Mouse (Mus musculus) olfactory bulb, adult 2 months (tissue): ENCODE measurements around the gene Rbfox3. TPM values are rescaled to one million over a fixed set of nuclear protein-coding genes. Genes with fewer than 3 reads are reported as not detected.

ENCODE experiments used
- H3K27ac ChIP-seq: fragments of 200-500 bp; 2 replicates; pipeline ENCODE4 v1.5.1; 2012; ENCODE audit warnings: low read depth, low read length; ENCODE audit not compliant: insufficient read depth
- H3K4me1 ChIP-seq: fragments of 200-500 bp; 2 replicates; pipeline ENCODE4 v1.6.1; 2012; ENCODE audit warnings: low read length; ENCODE audit not compliant: control insufficient read depth, insufficient read depth
- H3K4me3 ChIP-seq: fragments of 200-500 bp; 2 replicates; pipeline ENCODE4 v1.5.1; 2012; ENCODE audit warnings: mild to moderate bottlenecking, low read depth, low read length, moderate library complexity; ENCODE audit not compliant: insufficient read depth
- CTCF ChIP-seq: fragments of 200-500 bp; IDR thresholded peaks from 2 replicates; pipeline ENCODE4 v1.5.1; 2012; ENCODE audit warnings: low read depth, mild to moderate bottlenecking, low read length, moderate library complexity; ENCODE audit not compliant: insufficient read depth
- POLR2A ChIP-seq: fragments of 200-500 bp; IDR thresholded peaks from 2 replicates; pipeline ENCODE4 v1.6.1; 2012; ENCODE audit warnings: mild to moderate bottlenecking, low read depth, low read length, moderate library complexity; ENCODE audit not compliant: insufficient read depth
- WGBS: fragments of 180-500 bp; shearing (Covaris S2); methylation state at CpG from one replicate; pipeline ENCODE4 v1.1.7; 2018; 5-methylcytosine and 5-hydroxymethylcytosine counted together
- polyA plus RNA-seq: library from polyadenylated mRNA; stranded (reverse); fragments of >200 nt; gene quantifications from 2 replicates; pipeline ENCODE4 v1.2.4, GENCODE M21; 2012; ENCODE audit warnings: low replicate concordance; ENCODE audit not compliant: missing spikeins, insufficient read depth, insufficient read length

Gene Rbfox3
- polyA plus RNA-seq, 1 experiment = not detected

GRCm38 (mm10) chr11:118609236-118610000 is 302.0 kb downstream of the Rbfox3 start:
- Histone ChIP-seq H3K4me3 (no peak overlapping the region), H3K4me1 (peaks cover 27% of the 10 kb centered on the region), H3K27ac (no peak overlapping the region)
- TF ChIP-seq POLR2A = no peak
- no peak for TF ChIP-seq CTCF
- 33% methylated on average over 17 of the region's 17 CpGs for WGBS

- Histone ChIP-seq H3K4me3 (no peak overlapping the region), H3K27ac (no peak overlapping the region), H3K4me1 (peaks cover 35% of the 10 kb centered on the region)
- WGBS = 44% methylated on average over 8 of the region's 8 CpGs
- TF ChIP-seq CTCF (no peak), POLR2A (no peak)
Measured at GRCm38 (mm10) chr11:118607927-118608326, 303.5 kb downstream of the Rbfox3 start.

GRCm38 (mm10) chr11:118605570-118605969 is 305.8 kb downstream of the Rbfox3 start:
- no peak overlapping the region for H3K4me3 ChIP-seq
- TF ChIP-seq POLR2A = no peak
- TF ChIP-seq CTCF = no peak
- no peak overlapping the region for H3K27ac ChIP-seq
- 94% methylated on average over 2 of the region's 2 CpGs for WGBS
- peaks cover 49% of the 10 kb centered on the region for H3K4me1 ChIP-seq

GRCm38 (mm10) chr11:118604206-118604605 is 307.2 kb downstream of the Rbfox3 start:
- TF ChIP-seq POLR2A = no peak
- no peak for TF ChIP-seq CTCF
- WGBS = 26% methylated on average over 6 of the region's 6 CpGs
- Histone ChIP-seq H3K4me3 (no peak overlapping the region), H3K4me1 (peaks cover 51% of the 10 kb centered on the region), H3K27ac (no peak overlapping the region)

GRCm38 (mm10) chr11:118603126-118603525 is 308.3 kb downstream of the Rbfox3 start:
- TF ChIP-seq CTCF = no peak
- TF ChIP-seq POLR2A = no peak
- H3K4me3 ChIP-seq = no peak overlapping the region
- H3K27ac ChIP-seq = no peak overlapping the region
- peaks cover 55% of the 10 kb centered on the region for H3K4me1 ChIP-seq
- 20% methylated on average over 10 of the region's 10 CpGs for WGBS

- Histone ChIP-seq H3K4me1 (peaks cover 59% of the 10 kb centered on the region), H3K4me3 (no peak overlapping the region), H3K27ac (no peak overlapping the region)
- 64% methylated on average over 9 of the region's 9 CpGs for WGBS
- TF ChIP-seq CTCF = no peak
- TF ChIP-seq POLR2A = no peak
Measured at GRCm38 (mm10) chr11:118601484-118601883, 309.9 kb downstream of the Rbfox3 start.

- no peak overlapping the region for H3K27ac ChIP-seq
- no peak for TF ChIP-seq POLR2A
- no peak overlapping the region for H3K4me3 ChIP-seq
- H3K4me1 ChIP-seq = peaks cover 66% of the 10 kb centered on the region
- WGBS = 31% methylated on average over 7 of the region's 9 CpGs
Measured at GRCm38 (mm10) chr11:118600168-118600567, 311.2 kb downstream of the Rbfox3 start.

GRCm38 (mm10) chr11:118598726-118599125 is 312.7 kb downstream of the Rbfox3 start:
- Histone ChIP-seq H3K4me3 (no peak overlapping the region), H3K27ac (no peak overlapping the region), H3K4me1 (peaks cover 66% of the 10 kb centered on the region)
- WGBS = 55% methylated on average over 5 of the region's 5 CpGs
- TF ChIP-seq POLR2A (no peak), CTCF (no peak)

- peaks cover 52% of the 10 kb centered on the region for H3K4me1 ChIP-seq
- H3K4me3 ChIP-seq = no peak overlapping the region
- TF ChIP-seq POLR2A = no peak
- no peak for TF ChIP-seq CTCF
- H3K27ac ChIP-seq = no peak overlapping the region
- WGBS = 30% methylated on average over 15 of the region's 15 CpGs
Measured at GRCm38 (mm10) chr11:118584826-118585225, 326.6 kb downstream of the Rbfox3 start.

GRCm38 (mm10) chr11:118583989-118584388 is 327.4 kb downstream of the Rbfox3 start:
- TF ChIP-seq CTCF (no peak), POLR2A (no peak)
- Histone ChIP-seq H3K4me3 (no peak overlapping the region), H3K4me1 (peaks cover 46% of the 10 kb centered on the region)

More at GRCm38 (mm10) chr11:118583989-118584388, 327.4 kb downstream of the Rbfox3 start:
- H3K27ac ChIP-seq = no peak overlapping the region
- WGBS = 100% methylated on average over 1 of the region's 1 CpGs
